ENCODE assay signal across 22 mouse cellular contexts in genomic region chr16:47692812-47693211, GRCm38 (mm10).
DNase-seq lines count a peak whose midpoint lies in the region; ATAC-seq lines count a peak whose summit lies in the region.
"Had no signal": no experiment of that assay in that cellular context is flagged by ENCODE, and none has a peak within 500 bp of the region (broad histone marks: within the 10 kb centered on the region; RNA-seq: fewer than 3 reads in every experiment).

No protein-coding gene starts in this region.

- H3K4me2 ChIP-seq in embryonic facial prominence, embryonic 14.5 days (ENCODE audit: low read depth, low read length): no peak overlapping the region
- no peak overlapping the region for H3K4me2 ChIP-seq in midbrain, embryonic 12.5 days (replicated peaks)
- H3K4me2 ChIP-seq in midbrain, embryonic 15.5 days: no peak overlapping the region
- H3K4me2 ChIP-seq: embryonic facial prominence, embryonic 13.5 days; forebrain, embryonic 13.5 days; forebrain, embryonic 15.5 days had no signal

- H3K4me1 ChIP-seq in embryonic facial prominence, embryonic 14.5 days (ENCODE audit: control insufficient read depth, insufficient read depth, low read length): no peaks in the 10 kb centered on the region
- H3K4me1 ChIP-seq in embryonic facial prominence, embryonic 10.5 days: no peaks in the 10 kb centered on the region
- H3K4me1 ChIP-seq in midbrain, embryonic 12.5 days: no peaks in the 10 kb centered on the region
- H3K4me1 ChIP-seq in midbrain, embryonic 15.5 days: no peaks in the 10 kb centered on the region
- H3K4me1 ChIP-seq: embryonic facial prominence, embryonic 13.5 days; forebrain, embryonic 13.5 days; forebrain, embryonic 15.5 days had no signal

- H3K9ac ChIP-seq in embryonic facial prominence, embryonic 14.5 days (ENCODE audit: low read depth, low read length): no peak overlapping the region
- no peak overlapping the region for H3K9ac ChIP-seq in midbrain, embryonic 12.5 days (replicated peaks)
- no peak overlapping the region for H3K9ac ChIP-seq in midbrain, embryonic 15.5 days
- H3K9ac ChIP-seq: embryonic facial prominence, embryonic 13.5 days; forebrain, embryonic 13.5 days; forebrain, embryonic 15.5 days; forebrain, postnatal 0 days had no signal

- ATAC-seq in embryonic facial prominence, embryonic 14.5 days (ENCODE audit: low read depth): no peak
- peak; percentile 64; the same call in 1 of the 2 replicates for ATAC-seq in midbrain, embryonic 12.5 days (ENCODE audit: low FRiP score, low read depth)
- no peak for ATAC-seq in midbrain, embryonic 15.5 days (replicated peaks)
- ATAC-seq: CD4-positive, CD25-positive, alpha-beta regulatory T cell, adult 4 months; forebrain, embryonic 13.5 days; forebrain, embryonic 15.5 days; forebrain, postnatal 0 days had no signal

- no peaks in the 10 kb centered on the region for H3K36me3 ChIP-seq in embryonic facial prominence, embryonic 14.5 days (ENCODE audit: control insufficient read depth, insufficient read depth, low read length)
- no peaks in the 10 kb centered on the region for H3K36me3 ChIP-seq in embryonic facial prominence, embryonic 10.5 days (replicated peaks)
- H3K36me3 ChIP-seq in midbrain, embryonic 12.5 days: no peaks in the 10 kb centered on the region
- H3K36me3 ChIP-seq in midbrain, embryonic 15.5 days (replicated peaks): no peaks in the 10 kb centered on the region
- H3K36me3 ChIP-seq: embryonic facial prominence, embryonic 13.5 days; forebrain, embryonic 15.5 days; G1E had no signal

- no peak overlapping the region for H3K27ac ChIP-seq in embryonic facial prominence, embryonic 14.5 days (replicated peaks; ENCODE audit: low read depth, low read length)
- H3K27ac ChIP-seq in embryonic facial prominence, embryonic 10.5 days (replicated peaks): no peak overlapping the region
- no peak overlapping the region for H3K27ac ChIP-seq in midbrain, embryonic 12.5 days (replicated peaks)
- H3K27ac ChIP-seq in midbrain, embryonic 15.5 days: no peak overlapping the region
- H3K27ac ChIP-seq: embryonic facial prominence, embryonic 13.5 days; forebrain, embryonic 13.5 days; forebrain, embryonic 15.5 days had no signal

- peak; percentile 12 for DNase-seq in embryonic facial prominence, embryonic 14.5 days (ENCODE audit: low spot score)
- DNase-seq in embryonic facial prominence, embryonic 10.5 days (ENCODE audit: low spot score): no peak
- peak; percentile 32 for DNase-seq in Muller cell, postnatal 12 days (ENCODE audit: inconsistent ontology term)
- no peak for DNase-seq in urinary bladder, postnatal 10 days (ENCODE audit: low spot score)
- DNase-seq: adrenal gland, adult 2 months; adrenal gland, postnatal 10 days; adrenal gland, postnatal 25 days; B cell, adult 2 months; cerebellum, adult 11-12 months; cerebellum, adult 2 months; cerebellum, adult 9-10 months; cerebellum, postnatal 10 days; cerebellum, postnatal 25 days had no signal

- 66% methylated on average over 2 of the region's 3 CpGs for WGBS in embryonic facial prominence, embryonic 14.5 days
- WGBS in embryonic facial prominence, embryonic 10.5 days: 75% methylated on average over 2 of the region's 3 CpGs
- 38% methylated on average over 2 of the region's 3 CpGs for WGBS in midbrain, embryonic 12.5 days
- WGBS in midbrain, embryonic 15.5 days: 50% methylated on average over 2 of the region's 3 CpGs

- H3K27me3 ChIP-seq in embryonic facial prominence, embryonic 14.5 days (replicated peaks; ENCODE audit: control insufficient read depth, insufficient read depth, low read length): no peaks in the 10 kb centered on the region
- H3K27me3 ChIP-seq in embryonic facial prominence, embryonic 10.5 days (replicated peaks; ENCODE audit: low read depth, poor library complexity, severe bottlenecking): no peaks in the 10 kb centered on the region
- H3K27me3 ChIP-seq in midbrain, embryonic 12.5 days: no peaks in the 10 kb centered on the region
- H3K27me3 ChIP-seq in midbrain, embryonic 15.5 days (replicated peaks): no peaks in the 10 kb centered on the region
- H3K27me3 ChIP-seq: CH12.LX; embryonic facial prominence, embryonic 13.5 days; forebrain, embryonic 13.5 days; forebrain, embryonic 15.5 days had no signal

- H3K4me3 ChIP-seq in embryonic facial prominence, embryonic 14.5 days (ENCODE audit: low read depth, low read length): no peak overlapping the region
- H3K4me3 ChIP-seq in embryonic facial prominence, embryonic 10.5 days: no peak overlapping the region
- no peak overlapping the region for H3K4me3 ChIP-seq in midbrain, embryonic 12.5 days
- H3K4me3 ChIP-seq in midbrain, embryonic 15.5 days: no peak overlapping the region
- H3K4me3 ChIP-seq: embryonic facial prominence, embryonic 13.5 days; forebrain, embryonic 13.5 days; forebrain, embryonic 15.5 days had no signal

- H3K9me3 ChIP-seq in embryonic facial prominence, embryonic 14.5 days (ENCODE audit: control insufficient read depth, low read length): no peaks in the 10 kb centered on the region
- H3K9me3 ChIP-seq in embryonic facial prominence, embryonic 10.5 days: no peaks in the 10 kb centered on the region
- H3K9me3 ChIP-seq in midbrain, embryonic 12.5 days: no peaks in the 10 kb centered on the region
- 0 out of 2 replicates have a peak, but pooled peaks cover 3% of the 10 kb centered on the region for H3K9me3 ChIP-seq in midbrain, embryonic 15.5 days
- H3K9me3 ChIP-seq: forebrain, embryonic 13.5 days; forebrain, embryonic 15.5 days; G1E had no signal

Comparison
In these comparisons a context has a peak if more than half of its experiments do, and no peak if none do; other contexts are left out.
1. DNase-seq: peak in embryonic facial prominence, embryonic 14.5 days (single experiment) and Muller cell, postnatal 12 days (single experiment); none in embryonic facial prominence, embryonic 10.5 days (single experiment) and urinary bladder, postnatal 10 days (single experiment).